Mouse (Mus musculus): ENCODE measurements around the gene Fat4. TPM values are rescaled to one million over a fixed set of nuclear protein-coding genes. Genes with fewer than 3 reads are reported as not detected.

Fat4 gene
- polyA plus RNA-seq, 1 experiment, result 0.24 TPM

DNA sequence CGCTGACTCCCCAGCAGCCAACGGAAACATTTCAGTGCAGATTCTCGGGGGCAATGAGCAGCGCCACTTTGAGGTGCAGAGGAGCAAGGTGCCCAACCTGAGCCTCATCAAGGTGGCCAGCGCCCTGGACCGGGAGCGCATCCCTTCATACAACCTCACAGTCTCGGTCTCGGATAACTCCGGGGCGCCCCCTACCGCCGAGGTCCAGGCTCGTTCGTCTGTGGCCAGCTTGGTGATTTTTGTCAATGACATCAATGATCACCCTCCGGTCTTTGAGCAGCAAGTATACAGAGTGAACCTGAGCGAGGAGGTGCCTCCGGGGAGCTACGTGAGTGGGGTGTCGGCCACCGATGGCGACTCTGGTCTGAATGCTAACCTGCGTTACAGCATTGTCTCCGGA, 1.4 kb downstream of the Fat4 start:
- H3K27me3 ChIP-seq (ENCODE audit: control insufficient read depth, insufficient read depth, insufficient read length), result peaks cover 8% of the 10 kb centered on the region
- no peaks in the 10 kb centered on the region for H3K79me2 ChIP-seq (ENCODE audit: control insufficient read depth, insufficient read depth)
- H3ac ChIP-seq (ENCODE audit: control insufficient read depth, insufficient read length), result no peak overlapping the region
- H3K36me3 ChIP-seq (ENCODE audit: control insufficient read depth, insufficient read depth), result no peaks in the 10 kb centered on the region
- H3K4me2 ChIP-seq (ENCODE audit: low read depth), result no peak overlapping the region
- no peak overlapping the region for H3K4me3 ChIP-seq
- TF ChIP-seq CEBPB (IDR thresholded peaks at IDR 0.05; ENCODE audit: insufficient read depth, poor library complexity, severe bottlenecking), result no peak
- no peak for TF ChIP-seq TCF12 (IDR thresholded peaks at IDR 0.05; ENCODE audit: insufficient read depth, poor library complexity, severe bottlenecking)
- TF ChIP-seq TCF3 (IDR thresholded peaks at IDR 0.05; ENCODE audit: insufficient read length, low read depth), result no peak
- TF ChIP-seq E2F4 (IDR thresholded peaks at IDR 0.05; ENCODE audit: insufficient read depth), result no peak
- no peak for TF ChIP-seq POLR2A (IDR thresholded peaks at IDR 0.05; ENCODE audit: insufficient read length, low read depth)
- TF ChIP-seq REST (IDR thresholded peaks at IDR 0.05; ENCODE audit: insufficient read depth, insufficient read length), result no peak
- TF ChIP-seq MYOG (IDR thresholded peaks at IDR 0.05; ENCODE audit: control insufficient read depth in 1 of 3, insufficient read depth in 1 of 3, insufficient read length in 2 of 3, low read depth in 2 of 3), result no peak
- TF ChIP-seq USF1 (IDR thresholded peaks at IDR 0.05; ENCODE audit: low read depth), result no peak
- TF ChIP-seq SRF (IDR thresholded peaks at IDR 0.05; ENCODE audit: control insufficient read depth, insufficient read length, low read depth), result no peak
- TF ChIP-seq POLR2AphosphoS2 (IDR thresholded peaks at IDR 0.05; ENCODE audit: insufficient read length, low read depth), result no peak
- TF ChIP-seq MAX (IDR thresholded peaks at IDR 0.05; ENCODE audit: low read depth), result no peak
- TF ChIP-seq MYOD1 (IDR thresholded peaks at IDR 0.05; ENCODE audit: control insufficient read depth in 1 of 3, insufficient read length in 2 of 3, low read depth in 2 of 3), result no peak

GRCm38 (mm10) chr3:38892791-38893224, 6.1 kb downstream of the Fat4 start:
- Histone ChIP-seq H3K36me3 (ENCODE audit: control insufficient read depth, insufficient read depth) (no peaks in the 10 kb centered on the region), H3K79me2 (ENCODE audit: control insufficient read depth, insufficient read depth) (no peaks in the 10 kb centered on the region), H3ac (ENCODE audit: control insufficient read depth, insufficient read length) (no peak overlapping the region), H3K4me2 (ENCODE audit: low read depth) (no peak overlapping the region), H3K27me3 (ENCODE audit: control insufficient read depth, insufficient read depth, insufficient read length) (no peaks in the 10 kb centered on the region), H3K4me3 (no peak overlapping the region)
- TF ChIP-seq POLR2A (IDR thresholded peaks at IDR 0.05; ENCODE audit: insufficient read length, low read depth), result no peak
- no peak for TF ChIP-seq REST (IDR thresholded peaks at IDR 0.05; ENCODE audit: insufficient read depth, insufficient read length)
- no peak for TF ChIP-seq MAX (IDR thresholded peaks at IDR 0.05; ENCODE audit: low read depth)
- no peak for TF ChIP-seq MYOD1 (IDR thresholded peaks at IDR 0.05; ENCODE audit: control insufficient read depth in 1 of 3, insufficient read length in 2 of 3, low read depth in 2 of 3)
- no peak for TF ChIP-seq CEBPB (IDR thresholded peaks at IDR 0.05; ENCODE audit: insufficient read depth, poor library complexity, severe bottlenecking)
- no peak for TF ChIP-seq TCF3 (IDR thresholded peaks at IDR 0.05; ENCODE audit: insufficient read length, low read depth)
- TF ChIP-seq USF1 (IDR thresholded peaks at IDR 0.05; ENCODE audit: low read depth), result no peak
- TF ChIP-seq SRF (IDR thresholded peaks at IDR 0.05; ENCODE audit: control insufficient read depth, insufficient read length, low read depth), result no peak
- no peak for TF ChIP-seq POLR2AphosphoS2 (IDR thresholded peaks at IDR 0.05; ENCODE audit: insufficient read length, low read depth)
- TF ChIP-seq MYOG (IDR thresholded peaks at IDR 0.05; ENCODE audit: control insufficient read depth in 1 of 3, insufficient read depth in 1 of 3, insufficient read length in 2 of 3, low read depth in 2 of 3), result no peak
- TF ChIP-seq TCF12 (IDR thresholded peaks at IDR 0.05; ENCODE audit: insufficient read depth, poor library complexity, severe bottlenecking), result no peak
- no peak for TF ChIP-seq E2F4 (IDR thresholded peaks at IDR 0.05; ENCODE audit: insufficient read depth)

GRCm38 (mm10) chr3:38900839-38901238, 14.1 kb downstream of the Fat4 start:
- TF ChIP-seq POLR2A (IDR thresholded peaks at IDR 0.05; ENCODE audit: insufficient read length, low read depth) (no peak), USF1 (IDR thresholded peaks at IDR 0.05; ENCODE audit: low read depth) (no peak), MYOD1 (IDR thresholded peaks at IDR 0.05; ENCODE audit: control insufficient read depth in 1 of 3, insufficient read length in 2 of 3, low read depth in 2 of 3) (no peak), SRF (IDR thresholded peaks at IDR 0.05; ENCODE audit: control insufficient read depth, insufficient read length, low read depth) (no peak), MAX (IDR thresholded peaks at IDR 0.05; ENCODE audit: low read depth) (no peak), E2F4 (IDR thresholded peaks at IDR 0.05; ENCODE audit: insufficient read depth) (no peak), POLR2AphosphoS2 (IDR thresholded peaks at IDR 0.05; ENCODE audit: insufficient read length, low read depth) (no peak), MYOG (IDR thresholded peaks at IDR 0.05; ENCODE audit: control insufficient read depth in 1 of 3, insufficient read depth in 1 of 3, insufficient read length in 2 of 3, low read depth in 2 of 3) (no peak), TCF12 (IDR thresholded peaks at IDR 0.05; ENCODE audit: insufficient read depth, poor library complexity, severe bottlenecking) (no peak), CEBPB (IDR thresholded peaks at IDR 0.05; ENCODE audit: insufficient read depth, poor library complexity, severe bottlenecking) (no peak), REST (IDR thresholded peaks at IDR 0.05; ENCODE audit: insufficient read depth, insufficient read length) (no peak), TCF3 (IDR thresholded peaks at IDR 0.05; ENCODE audit: insufficient read length, low read depth) (no peak)
- Histone ChIP-seq H3ac (ENCODE audit: control insufficient read depth, insufficient read length) (no peak overlapping the region), H3K36me3 (ENCODE audit: control insufficient read depth, insufficient read depth) (no peaks in the 10 kb centered on the region), H3K79me2 (ENCODE audit: control insufficient read depth, insufficient read depth) (no peaks in the 10 kb centered on the region), H3K27me3 (ENCODE audit: control insufficient read depth, insufficient read depth, insufficient read length) (no peaks in the 10 kb centered on the region), H3K4me2 (ENCODE audit: low read depth) (no peak overlapping the region), H3K4me3 (no peak overlapping the region)

- Histone ChIP-seq H3K4me2 (ENCODE audit: low read depth) (no peak overlapping the region), H3K36me3 (ENCODE audit: control insufficient read depth, insufficient read depth) (no peaks in the 10 kb centered on the region), H3ac (ENCODE audit: control insufficient read depth, insufficient read length) (no peak overlapping the region), H3K4me3 (no peak overlapping the region), H3K27me3 (ENCODE audit: control insufficient read depth, insufficient read depth, insufficient read length) (no peaks in the 10 kb centered on the region), H3K79me2 (ENCODE audit: control insufficient read depth, insufficient read depth) (no peaks in the 10 kb centered on the region)
- no peak for TF ChIP-seq REST (IDR thresholded peaks at IDR 0.05; ENCODE audit: insufficient read depth, insufficient read length)
- TF ChIP-seq TCF3 (IDR thresholded peaks at IDR 0.05; ENCODE audit: insufficient read length, low read depth), result no peak
- no peak for TF ChIP-seq E2F4 (IDR thresholded peaks at IDR 0.05; ENCODE audit: insufficient read depth)
- no peak for TF ChIP-seq USF1 (IDR thresholded peaks at IDR 0.05; ENCODE audit: low read depth)
- TF ChIP-seq MAX (IDR thresholded peaks at IDR 0.05; ENCODE audit: low read depth), result no peak
- TF ChIP-seq MYOG (IDR thresholded peaks at IDR 0.05; ENCODE audit: control insufficient read depth in 1 of 3, insufficient read depth in 1 of 3, insufficient read length in 2 of 3, low read depth in 2 of 3), result no peak
- TF ChIP-seq TCF12 (IDR thresholded peaks at IDR 0.05; ENCODE audit: insufficient read depth, poor library complexity, severe bottlenecking), result no peak
- no peak for TF ChIP-seq POLR2AphosphoS2 (IDR thresholded peaks at IDR 0.05; ENCODE audit: insufficient read length, low read depth)
- TF ChIP-seq MYOD1 (IDR thresholded peaks at IDR 0.05; ENCODE audit: control insufficient read depth in 1 of 3, insufficient read length in 2 of 3, low read depth in 2 of 3), result no peak
- TF ChIP-seq SRF (IDR thresholded peaks at IDR 0.05; ENCODE audit: control insufficient read depth, insufficient read length, low read depth), result no peak
- TF ChIP-seq CEBPB (IDR thresholded peaks at IDR 0.05; ENCODE audit: insufficient read depth, poor library complexity, severe bottlenecking), result no peak
- TF ChIP-seq POLR2A (IDR thresholded peaks at IDR 0.05; ENCODE audit: insufficient read length, low read depth), result no peak
These were observed 20.1 kb downstream of the Fat4 start for GRCm38 (mm10) chr3:38906832-38907231.

Data from myocyte (in vitro differentiated cells).